Mouse (Mus musculus) erythroblast, adult 5-6 weeks (primary cell): Measurements from ENCODE around the gene Olfr99. TPM values are rescaled to one million over a fixed set of nuclear protein-coding genes. Genes with fewer than 3 reads are reported as not detected.
A peak's percentile ranks its signal among the peaks of the same experiment; 100 is the strongest.
"Not testable (repeated sequence)": the region's sequence is repeated elsewhere in the genome, so short reads cannot be mapped to it uniquely, and the experiment has no call there.

Experiments used
- ATAC-seq: replicated peaks from 2 replicates; pipeline ENCODE4 v1.8.0; 2016; ENCODE audit warnings: moderate number of reproducible peaks, mild to moderate bottlenecking, moderate TSS enrichment, inconsistent platforms; ENCODE audit not compliant: poor library complexity, low FRiP score, severe bottlenecking
- total RNA-seq, 2 experiments: library from RNA; stranded (forward) in 1 of 2; stranded (reverse) in 1 of 2; fragments of 150-400 nt in 1 of 2; fragments of 200-764, 138-1000 nt in 1 of 2; gene quantifications; 2 replicates each; pipeline versions ENCODE4 v1.2.3 to v1.2.4; 2015 to 2017; ENCODE audit warnings: low replicate concordance in 2 of 2

Gene Olfr99
- not detected in 2 replicates for total RNA-seq (2015; ENCODE audit: low replicate concordance)
- total RNA-seq (2017; ENCODE audit: low replicate concordance): 1.7 TPM in 1 of 2 replicates, not detected in the other

DNA sequence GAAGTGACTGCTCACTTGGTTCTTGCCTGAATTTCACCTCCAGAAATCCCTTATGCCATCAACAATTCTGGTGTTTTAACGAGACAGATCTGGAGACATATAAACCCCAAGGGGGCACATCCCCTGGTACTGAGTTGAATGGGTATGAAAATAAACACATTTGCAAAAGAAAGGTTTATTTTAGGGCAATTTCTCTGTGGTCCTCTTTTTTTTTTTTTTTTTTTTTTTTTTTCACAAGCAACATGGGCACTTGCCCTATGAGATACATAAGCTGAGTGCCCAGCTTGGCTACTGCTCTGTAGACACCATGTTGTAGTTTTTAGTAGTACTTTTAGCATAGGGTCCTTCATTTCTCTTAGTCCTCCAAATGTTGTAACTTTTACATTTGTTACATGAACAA is at the start of gene Olfr99:
Gene Olfr99 (minus strand): TSS at position 101 of the 400 bp plus-strand sequence.
- no peak for ATAC-seq

GRCm38 (mm10) chr17:37316954-37317353 is 33.7 kb upstream of the Olfr99 start, which contains the start of gene Olfr102:
Olfr102 (minus strand) TSS chr17:37317054.
- no peak for ATAC-seq

- no peak for ATAC-seq
Measured at GRCm38 (mm10) chr17:37310146-37310699, 27.0 kb upstream of the Olfr99 start.

DNA sequence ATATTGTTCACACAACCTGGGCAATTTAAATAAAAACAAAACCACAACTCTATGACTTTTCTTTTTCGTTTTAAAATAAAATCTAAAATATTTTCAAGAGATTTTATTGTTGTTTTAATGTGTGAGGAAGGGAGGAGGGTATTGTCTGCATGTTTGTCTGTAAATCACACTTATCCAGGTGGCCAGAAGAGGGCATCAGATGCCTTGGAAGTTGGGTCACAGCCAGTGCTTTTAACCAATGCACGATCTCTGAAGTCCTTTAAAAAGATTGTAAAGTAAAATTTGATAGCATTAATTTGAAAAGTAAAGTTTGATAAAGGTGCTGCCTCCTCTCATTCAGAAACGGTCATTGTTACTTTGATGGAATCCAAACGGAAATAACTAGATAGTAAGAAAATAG is 25.2 kb upstream of the Olfr99 start:
- no peak for ATAC-seq

DNA sequence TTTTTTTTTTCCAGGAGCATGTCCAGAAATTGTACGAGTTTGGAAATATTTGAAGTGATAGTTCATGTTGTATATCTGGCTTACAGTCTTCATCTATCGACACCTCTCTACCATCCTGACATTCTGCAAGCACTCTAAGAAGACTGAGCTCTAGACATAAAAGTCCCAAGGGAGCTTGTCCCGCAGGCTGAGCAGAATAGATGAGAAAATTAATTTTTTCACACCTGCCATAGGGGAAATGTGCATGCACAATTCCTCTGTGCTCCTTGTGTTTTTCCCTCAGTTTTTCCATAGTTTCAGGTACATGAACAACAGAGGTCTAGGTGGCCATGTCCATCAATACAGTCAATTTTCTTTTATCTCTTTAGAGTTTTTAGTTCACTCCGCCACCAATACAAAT is 21.0 kb upstream of the Olfr99 start, which contains the start of gene Olfr101:
Gene Olfr101 (minus strand): TSS at position 101 of the 400 bp plus-strand sequence.
- no peak for ATAC-seq

GRCm38 (mm10) chr17:37280331-37280730 is 2.9 kb downstream of the Olfr99 start:
- no peak for ATAC-seq

GRCm38 (mm10) chr17:37276573-37276972 is 6.7 kb downstream of the Olfr99 start:
- ATAC-seq: no peak

DNA sequence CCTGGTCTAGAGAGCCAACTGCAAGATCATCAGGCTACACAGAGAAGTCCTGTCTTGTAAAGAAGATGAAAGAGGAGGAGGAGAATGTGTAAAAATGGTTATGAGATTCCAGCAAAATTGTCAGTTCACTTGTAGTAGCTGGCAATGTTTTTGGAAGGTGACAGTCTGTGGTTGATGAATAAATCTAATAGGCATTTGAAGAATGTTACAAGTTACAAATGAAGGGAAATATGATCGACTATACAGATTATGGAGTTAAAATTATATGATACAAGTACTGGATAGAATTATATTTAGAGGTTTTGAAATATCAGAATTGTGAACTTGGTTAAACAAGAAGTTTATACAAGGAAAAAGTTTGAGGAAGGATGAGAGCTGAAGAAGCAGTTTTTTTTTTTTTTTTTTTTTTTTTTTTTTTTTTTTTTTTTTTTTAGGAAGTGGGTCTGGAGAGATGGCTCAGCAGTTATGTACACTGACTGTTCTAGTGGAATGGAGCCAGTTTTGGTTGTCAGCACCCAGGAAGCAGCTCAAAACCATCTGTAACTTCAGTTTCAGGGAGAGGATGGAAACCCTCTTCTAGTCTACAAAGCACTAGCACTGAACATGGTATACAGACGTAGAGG is 7.5 kb downstream of the Olfr99 start:
- no peak for ATAC-seq

DNA sequence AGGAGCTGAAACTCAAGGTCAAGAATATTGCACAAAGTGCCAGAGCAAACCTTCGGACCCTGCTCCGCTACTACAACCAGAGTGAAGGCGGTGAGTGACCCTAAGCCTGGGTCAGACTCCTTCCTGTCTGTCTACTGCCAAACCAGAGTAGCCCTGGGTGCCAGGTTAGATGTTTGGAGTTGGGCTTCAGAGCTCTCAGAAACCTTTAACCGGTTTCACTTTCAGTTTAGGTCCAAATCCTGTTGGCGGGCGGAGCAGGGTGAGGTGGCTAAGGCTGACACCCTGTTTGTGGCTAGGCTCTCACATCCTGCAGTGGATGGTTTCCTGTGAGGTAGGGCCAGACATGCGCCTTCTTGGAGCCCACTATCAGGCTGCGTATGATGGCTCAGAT is 12.6 kb downstream of the Olfr99 start:
- ATAC-seq: peak; percentile 69

DNA sequence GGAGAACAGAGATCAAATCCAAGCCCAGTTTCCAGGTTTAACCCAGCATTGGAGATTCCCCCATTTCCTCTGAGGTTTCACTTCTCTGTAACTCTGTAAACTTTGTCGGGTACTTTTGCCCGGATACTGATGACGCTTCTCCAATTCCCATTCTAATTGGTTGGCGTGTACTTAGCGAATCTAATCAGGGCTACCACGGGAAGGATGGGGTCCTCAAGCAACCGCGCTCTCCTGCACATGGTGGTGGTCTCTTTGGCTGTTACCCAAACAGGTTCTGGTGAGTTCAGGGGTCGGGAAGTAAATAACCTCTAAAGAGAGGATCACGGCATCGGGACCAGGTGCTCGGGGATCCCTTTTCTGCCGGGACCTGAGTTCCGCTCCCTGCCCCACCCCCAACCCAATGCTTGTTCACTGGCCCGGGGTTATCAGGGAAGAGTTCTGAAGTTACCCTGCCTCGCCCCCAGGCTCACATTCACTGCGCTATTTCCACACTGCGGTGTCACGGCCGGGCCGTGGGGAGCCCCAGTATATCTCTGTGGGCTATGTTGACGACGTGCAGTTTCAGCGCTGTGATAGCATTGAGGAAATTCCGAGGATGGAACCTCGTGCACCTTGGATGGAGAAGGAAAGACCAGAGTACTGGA is 13.1 kb downstream of the Olfr99 start, which contains the start of gene H2-M3:
Gene H2-M3 (plus strand): TSS at position 163 of the 644 bp plus-strand sequence.
- ATAC-seq: peak; percentile 87

- no peak for ATAC-seq
Measured at GRCm38 (mm10) chr17:37263626-37264025, 19.6 kb downstream of the Olfr99 start, which contains the start of gene Olfr98. Olfr98 (minus strand) TSS chr17:37263749.

DNA sequence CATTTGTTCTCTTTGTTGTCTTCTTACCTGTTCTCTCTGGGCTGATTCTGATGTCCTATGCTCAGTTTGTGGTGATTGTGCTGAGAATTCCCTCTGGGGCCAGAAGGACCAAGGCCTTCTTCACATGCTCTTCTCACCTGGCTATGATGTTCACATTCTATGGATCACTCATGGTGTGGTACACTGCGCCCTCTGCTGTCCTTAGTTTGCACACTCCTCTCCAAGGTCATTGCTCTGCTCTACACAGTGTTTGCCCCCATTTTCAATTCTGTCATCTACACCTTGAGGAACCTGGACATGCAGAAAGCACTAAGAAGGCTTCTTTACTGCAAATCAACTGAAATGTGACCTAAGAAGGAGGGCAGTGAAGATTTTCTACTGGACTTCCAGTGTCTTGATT is 32.7 kb downstream of the Olfr99 start:
- no peak for ATAC-seq

DNA sequence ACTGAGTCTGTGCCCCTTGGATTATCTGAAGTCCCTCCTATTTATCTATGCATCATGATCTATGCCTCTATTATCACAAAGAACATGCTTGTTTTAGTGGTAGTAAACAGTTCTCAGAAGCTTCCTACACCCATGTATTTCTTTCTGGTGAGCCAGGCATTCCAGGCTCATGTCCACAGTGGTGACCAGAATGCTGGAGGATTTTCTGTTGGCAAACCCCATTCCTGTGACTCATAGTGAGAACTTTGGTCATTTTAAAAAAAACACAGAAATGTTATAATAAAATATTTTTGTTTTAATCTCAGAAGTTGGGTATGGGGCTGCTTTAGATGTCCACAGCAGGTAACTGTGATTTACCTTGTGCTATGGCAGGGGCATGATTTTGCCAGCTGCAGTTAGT is 33.8 kb downstream of the Olfr99 start:
- no peak for ATAC-seq

DNA sequence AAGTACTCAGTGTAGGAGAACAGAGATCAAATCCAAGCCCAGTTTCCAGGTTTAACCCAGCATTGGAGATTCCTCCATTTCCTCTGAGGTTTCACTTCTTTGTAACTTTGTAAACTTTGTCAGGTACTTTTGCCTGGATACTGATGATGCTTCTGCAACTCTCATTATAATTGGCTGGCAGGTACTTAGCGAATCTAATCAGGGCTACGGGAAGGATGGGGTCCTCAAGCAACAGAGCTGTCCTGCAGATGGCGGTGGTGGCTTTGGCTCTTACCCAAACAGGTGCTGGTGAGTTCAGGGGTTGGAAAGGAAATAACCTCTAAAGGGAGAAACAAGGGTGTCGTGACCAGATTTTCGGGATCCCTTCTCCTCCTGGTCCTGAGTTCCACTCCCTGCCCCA is 36.5 kb downstream of the Olfr99 start:
- ATAC-seq: no peak

DNA sequence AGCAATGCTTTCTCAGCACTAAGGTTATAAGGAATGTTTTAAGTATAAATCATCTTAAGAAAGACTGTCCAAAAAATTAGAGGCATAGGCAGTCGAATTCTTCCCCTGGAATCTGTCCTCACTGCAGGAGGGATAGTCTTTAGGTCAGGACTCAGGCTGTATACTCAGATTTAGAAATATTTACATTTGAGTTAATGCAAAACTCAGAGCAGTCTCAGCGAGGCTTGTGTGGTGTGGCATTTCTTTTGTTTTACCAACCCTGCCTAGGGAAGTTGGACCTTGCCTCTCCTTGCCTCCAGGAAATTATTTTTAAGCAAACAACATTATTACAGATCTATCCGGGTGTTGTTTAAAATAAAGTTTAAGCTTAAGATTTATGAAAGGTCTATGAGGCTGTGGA is 41.1 kb downstream of the Olfr99 start:
- no peak for ATAC-seq

DNA sequence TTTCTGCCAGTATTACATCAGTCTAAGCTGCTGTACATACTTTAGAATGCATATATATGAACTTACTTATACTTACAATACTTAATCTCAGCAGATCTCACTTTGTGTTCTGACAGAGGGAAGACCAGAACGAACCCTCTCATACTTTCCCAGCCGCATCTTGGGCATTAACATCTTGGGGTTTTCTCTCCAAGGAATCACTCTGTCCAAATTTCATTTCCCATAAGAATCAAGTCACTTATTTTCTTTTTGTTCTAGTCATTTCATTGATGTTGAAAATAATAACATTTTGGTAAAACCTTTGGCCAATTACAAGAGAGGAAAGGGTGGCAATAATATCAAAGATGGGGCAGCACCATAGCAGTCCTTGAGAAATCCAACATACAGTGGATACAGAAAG is 46.0 kb downstream of the Olfr99 start, which contains the start of gene Olfr97:
Gene Olfr97 (minus strand): TSS at position 101 of the 400 bp plus-strand sequence.
- ATAC-seq: not testable (repeated sequence)

Other genes starting within 250 kb of the Olfr99 start
- gene Gabbr1, start 237.5 kb downstream of the Olfr99 start, total RNA-seq (2015; ENCODE audit: low replicate concordance): 0.42 and 1.2 TPM in 2 replicates
- gene Gabbr1, start 237.5 kb downstream of the Olfr99 start, total RNA-seq (2017; ENCODE audit: low replicate concordance): 0.85 and 1.1 TPM in 2 replicates
- not detected in 2 replicates for gene Olfr90, start 195.0 kb downstream of the Olfr99 start, total RNA-seq (2015; ENCODE audit: low replicate concordance)
- gene Olfr90, start 195.0 kb downstream of the Olfr99 start, total RNA-seq (2017; ENCODE audit: low replicate concordance): not detected in 2 replicates
- gene Olfr91, start 185.2 kb downstream of the Olfr99 start, total RNA-seq (2015; ENCODE audit: low replicate concordance): not detected in 2 replicates
- not detected in 2 replicates for gene Olfr91, start 185.2 kb downstream of the Olfr99 start, total RNA-seq (2017; ENCODE audit: low replicate concordance)
- gene Olfr92, start 163.4 kb downstream of the Olfr99 start, total RNA-seq (2015; ENCODE audit: low replicate concordance): not detected in 2 replicates
- gene Olfr92, start 163.4 kb downstream of the Olfr99 start, total RNA-seq (2017; ENCODE audit: low replicate concordance): not detected in 2 replicates
- gene Olfr93, start 122.0 kb downstream of the Olfr99 start, total RNA-seq (2015; ENCODE audit: low replicate concordance): not detected in 2 replicates
- gene Olfr93, start 122.0 kb downstream of the Olfr99 start, total RNA-seq (2017; ENCODE audit: low replicate concordance): not detected in 2 replicates
- gene Ubd, start 89.6 kb downstream of the Olfr99 start, total RNA-seq (2015; ENCODE audit: low replicate concordance): 5.4 TPM in 1 of 2 replicates, not detected in the other
- gene Ubd, start 89.6 kb downstream of the Olfr99 start, total RNA-seq (2017; ENCODE audit: low replicate concordance): 1.7 and 4.7 TPM in 2 replicates
- not detected in 2 replicates for gene Olfr94, start 82.5 kb downstream of the Olfr99 start, total RNA-seq (2015; ENCODE audit: low replicate concordance)
- gene Olfr94, start 82.5 kb downstream of the Olfr99 start, total RNA-seq (2017; ENCODE audit: low replicate concordance): not detected in 2 replicates
- not detected in 2 replicates for gene Olfr95, start 70.3 kb downstream of the Olfr99 start, total RNA-seq (2015; ENCODE audit: low replicate concordance)
- not detected in 2 replicates for gene Olfr95, start 70.3 kb downstream of the Olfr99 start, total RNA-seq (2017; ENCODE audit: low replicate concordance)
- gene Olfr96, start 63.3 kb downstream of the Olfr99 start, total RNA-seq (2015; ENCODE audit: low replicate concordance): not detected in 2 replicates
- not detected in 2 replicates for gene Olfr96, start 63.3 kb downstream of the Olfr99 start, total RNA-seq (2017; ENCODE audit: low replicate concordance)
- not detected in 2 replicates for gene Olfr97, start 46.1 kb downstream of the Olfr99 start, total RNA-seq (2015; ENCODE audit: low replicate concordance)
- not detected in 2 replicates for gene Olfr97, start 46.1 kb downstream of the Olfr99 start, total RNA-seq (2017; ENCODE audit: low replicate concordance)
- gene Olfr98, start 19.7 kb downstream of the Olfr99 start, total RNA-seq (2015; ENCODE audit: low replicate concordance): not detected in 2 replicates
- gene Olfr98, start 19.7 kb downstream of the Olfr99 start, total RNA-seq (2017; ENCODE audit: low replicate concordance): not detected in 2 replicates
- not detected in 2 replicates for gene H2-M3, start 13.2 kb downstream of the Olfr99 start, total RNA-seq (2015; ENCODE audit: low replicate concordance)
- gene H2-M3, start 13.2 kb downstream of the Olfr99 start, total RNA-seq (2017; ENCODE audit: low replicate concordance): 2.9 and 3.3 TPM in 2 replicates
- not detected in 2 replicates for gene Olfr101, start 20.9 kb upstream of the Olfr99 start, total RNA-seq (2015; ENCODE audit: low replicate concordance)
- gene Olfr101, start 20.9 kb upstream of the Olfr99 start, total RNA-seq (2017; ENCODE audit: low replicate concordance): not detected in 2 replicates
- not detected in 2 replicates for gene Olfr102, start 33.6 kb upstream of the Olfr99 start, total RNA-seq (2015; ENCODE audit: low replicate concordance)
- gene Olfr102, start 33.6 kb upstream of the Olfr99 start, total RNA-seq (2017; ENCODE audit: low replicate concordance): not detected in 2 replicates
- not detected in 2 replicates for gene Olfr103, start 56.2 kb upstream of the Olfr99 start, total RNA-seq (2015; ENCODE audit: low replicate concordance)
- gene Olfr103, start 56.2 kb upstream of the Olfr99 start, total RNA-seq (2017; ENCODE audit: low replicate concordance): not detected in 2 replicates
- not detected in 2 replicates for gene Olfr104-ps, start 76.1 kb upstream of the Olfr99 start, total RNA-seq (2015; ENCODE audit: low replicate concordance)
- gene Olfr104-ps, start 76.1 kb upstream of the Olfr99 start, total RNA-seq (2017; ENCODE audit: low replicate concordance): not detected in 2 replicates
- gene Olfr105-ps, start 95.6 kb upstream of the Olfr99 start, total RNA-seq (2015; ENCODE audit: low replicate concordance): not detected in 2 replicates
- gene Olfr105-ps, start 95.6 kb upstream of the Olfr99 start, total RNA-seq (2017; ENCODE audit: low replicate concordance): not detected in 2 replicates
- gene Olfr106-ps, start 106.9 kb upstream of the Olfr99 start, total RNA-seq (2015; ENCODE audit: low replicate concordance): not detected in 2 replicates
- not detected in 2 replicates for gene Olfr106-ps, start 106.9 kb upstream of the Olfr99 start, total RNA-seq (2017; ENCODE audit: low replicate concordance)
- gene Olfr107, start 115.8 kb upstream of the Olfr99 start, total RNA-seq (2015; ENCODE audit: low replicate concordance): not detected in 2 replicates
- 0.56 TPM in 1 of 2 replicates, not detected in the other for gene Olfr107, start 115.8 kb upstream of the Olfr99 start, total RNA-seq (2017; ENCODE audit: low replicate concordance)
- gene Olfr108, start 162.0 kb upstream of the Olfr99 start, total RNA-seq (2015; ENCODE audit: low replicate concordance): not detected in 2 replicates
- not detected in 2 replicates for gene Olfr108, start 162.0 kb upstream of the Olfr99 start, total RNA-seq (2017; ENCODE audit: low replicate concordance)
- gene Olfr109, start 175.5 kb upstream of the Olfr99 start, total RNA-seq (2015; ENCODE audit: low replicate concordance): not detected in 2 replicates
- gene Olfr109, start 175.5 kb upstream of the Olfr99 start, total RNA-seq (2017; ENCODE audit: low replicate concordance): not detected in 2 replicates
- not detected in 2 replicates for gene H2-M2, start 200.1 kb upstream of the Olfr99 start, total RNA-seq (2015; ENCODE audit: low replicate concordance)
- 0.34 TPM in 1 of 2 replicates, not detected in the other for gene H2-M2, start 200.1 kb upstream of the Olfr99 start, total RNA-seq (2017; ENCODE audit: low replicate concordance)
- not detected in 2 replicates for gene Olfr110, start 209.0 kb upstream of the Olfr99 start, total RNA-seq (2015; ENCODE audit: low replicate concordance)
- gene Olfr110, start 209.0 kb upstream of the Olfr99 start, total RNA-seq (2017; ENCODE audit: low replicate concordance): not detected in 2 replicates
- gene Olfr111, start 224.6 kb upstream of the Olfr99 start, total RNA-seq (2015; ENCODE audit: low replicate concordance): not detected in 2 replicates
- not detected in 2 replicates for gene Olfr111, start 224.6 kb upstream of the Olfr99 start, total RNA-seq (2017; ENCODE audit: low replicate concordance)